Mouse (Mus musculus) heart, postnatal 0 days (tissue): ENCODE measurements at regions not wholly inside any gene's neighbourhood (a gene's known extent, or its start where the extent isn't known, plus 50 kb on each side); places are given as distances from the start of the nearest gene placed in this dataset.

Source experiments
- ATAC-seq: fragments of 200-750 bp; cut with Nextera tagmentation; 2 replicates; pipeline ENCODE4 v1.8.0; 2017; ENCODE audit warnings: low read depth, moderate number of reproducible peaks, moderate library complexity; ENCODE audit not compliant: insufficient read depth
- DNase-seq: peaks from one replicate; pipeline ENCODE4 v3.0.0-alpha.2; 2016; ENCODE audit warnings: low spot score
- H3K27ac ChIP-seq: fragments of 300-500 bp; sonication (generic); 2 replicates; pipeline ENCODE4 v1.5.1; 2014; ENCODE audit warnings: low read depth, mild to moderate bottlenecking
- H3K27me3 ChIP-seq: fragments of 300-500 bp; sonication (generic); 2 replicates; pipeline ENCODE4 v1.6.1; 2014; ENCODE audit warnings: low read length, mixed read lengths; ENCODE audit not compliant: control insufficient read depth, insufficient read depth
- H3K36me3 ChIP-seq: fragments of 300-500 bp; sonication (generic); replicated peaks from 2 replicates; pipeline ENCODE4 v1.6.1; 2014; ENCODE audit warnings: low read length, mixed read lengths; ENCODE audit not compliant: control insufficient read depth, insufficient read depth
- H3K4me1 ChIP-seq: fragments of 300-500 bp; sonication (generic); 2 replicates; pipeline ENCODE4 v1.6.1; 2014; ENCODE audit warnings: antibody characterized with exemption; ENCODE audit not compliant: control insufficient read depth, insufficient read depth
- H3K4me2 ChIP-seq: fragments of 300-500 bp; sonication (generic); 2 replicates; pipeline ENCODE4 v1.6.1; 2014; ENCODE audit warnings: low read depth, mild to moderate bottlenecking, low read length, moderate library complexity
- H3K4me3 ChIP-seq: fragments of 300-500 bp; sonication (generic); 2 replicates; pipeline ENCODE4 v1.5.1; 2014; ENCODE audit warnings: low read depth, low read length
- H3K9ac ChIP-seq: fragments of 300-500 bp; sonication (generic); replicated peaks from 2 replicates; pipeline ENCODE4 v1.6.1; 2014; ENCODE audit warnings: low read depth, low read length, mixed read lengths
- H3K9me3 ChIP-seq: fragments of 300-500 bp; sonication (generic); replicated peaks from 2 replicates; pipeline ENCODE4 v1.6.1; 2016; ENCODE audit warnings: low read length; ENCODE audit not compliant: control insufficient read depth
- CTCF ChIP-seq: IDR thresholded peaks from 2 replicates; pipeline ENCODE4 v1.5.1; 2016; ENCODE audit warnings: antibody characterized with exemption, control low read depth, low read depth
- EP300 ChIP-seq: IDR thresholded peaks from 2 replicates; pipeline ENCODE4 v1.6.1; 2016; ENCODE audit warnings: antibody characterized with exemption, low read depth
- WGBS: fragments of 180-500 bp; shearing (Covaris S2); extraction: QIAGEN DNeasy Blood & Tissue Kit; methylation state at CpG from one replicate; pipeline ENCODE4 v1.1.7; 2014; 5-methylcytosine and 5-hydroxymethylcytosine counted together

- Histone ChIP-seq H3K27me3 (0 out of 2 replicates have a peak, but pooled peaks cover 6% of the 10 kb centered on the region), H3K4me2 (no peak overlapping the region), H3K4me1 (no peaks in the 10 kb centered on the region), H3K9ac (no peak overlapping the region), H3K27ac (no peak overlapping the region), H3K4me3 (no peak overlapping the region), H3K9me3 (no peaks in the 10 kb centered on the region), H3K36me3 (no peaks in the 10 kb centered on the region)
- 53% methylated on average over 4 of the region's 4 CpGs for WGBS
- DNase-seq (no peak), ATAC-seq (no peak)
- TF ChIP-seq CTCF: no peak
- TF ChIP-seq EP300: no peak
These were observed 346.1 kb downstream of the Ptpru start for GRCm38 (mm10) chr4:131491960-131492359.

- WGBS: 37% methylated on average over 4 of the region's 4 CpGs
- no peak for ATAC-seq
- H3K36me3 ChIP-seq: no peaks in the 10 kb centered on the region
- no peak overlapping the region for H3K9ac ChIP-seq
- no peak overlapping the region for H3K27ac ChIP-seq
- TF ChIP-seq CTCF (no peak), EP300 (no peak)
- no peak overlapping the region for H3K4me2 ChIP-seq
- H3K4me3 ChIP-seq: no peak overlapping the region
- H3K9me3 ChIP-seq: no peaks in the 10 kb centered on the region
- H3K27me3 ChIP-seq: 0 out of 2 replicates have a peak, but pooled peaks cover 6% of the 10 kb centered on the region
- DNase-seq: no peak
- no peaks in the 10 kb centered on the region for H3K4me1 ChIP-seq
These were observed 344.4 kb downstream of the Ptpru start for GRCm38 (mm10) chr4:131493726-131494125.

- no peaks in the 10 kb centered on the region for H3K9me3 ChIP-seq
- no peak overlapping the region for H3K4me2 ChIP-seq
- H3K9ac ChIP-seq: no peak overlapping the region
- no peaks in the 10 kb centered on the region for H3K4me1 ChIP-seq
- H3K4me3 ChIP-seq: no peak overlapping the region
- TF ChIP-seq EP300 (no peak), CTCF (no peak)
- 0 out of 2 replicates have a peak, but pooled peaks cover 2% of the 10 kb centered on the region for H3K27me3 ChIP-seq
- no peak overlapping the region for H3K27ac ChIP-seq
- 59% methylated on average over 5 of the region's 5 CpGs for WGBS
- DNase-seq (no peak), ATAC-seq (no peak)
- no peaks in the 10 kb centered on the region for H3K36me3 ChIP-seq
These were observed 341.2 kb downstream of the Ptpru start for GRCm38 (mm10) chr4:131496900-131497299.

GRCm38 (mm10) chr4:131500928-131501650 is 337.0 kb downstream of the Ptpru start:
- 70% methylated on average over 10 of the region's 10 CpGs for WGBS
- H3K4me2 ChIP-seq: no peak overlapping the region
- no peaks in the 10 kb centered on the region for H3K36me3 ChIP-seq
- H3K4me3 ChIP-seq: no peak overlapping the region
- H3K9ac ChIP-seq: no peak overlapping the region
- H3K27ac ChIP-seq: no peak overlapping the region
- H3K27me3 ChIP-seq: no peaks in the 10 kb centered on the region
- no peaks in the 10 kb centered on the region for H3K4me1 ChIP-seq
- DNase-seq: no peak
- TF ChIP-seq CTCF (no peak), EP300 (no peak)
- H3K9me3 ChIP-seq: no peaks in the 10 kb centered on the region
- no peak for ATAC-seq

GRCm38 (mm10) chr4:131508154-131508553 is 329.9 kb downstream of the Ptpru start:
- DNase-seq (no peak), ATAC-seq (no peak)
- TF ChIP-seq CTCF (no peak), EP300 (no peak)
- Histone ChIP-seq H3K27me3 (no peaks in the 10 kb centered on the region), H3K27ac (no peak overlapping the region), H3K9me3 (no peaks in the 10 kb centered on the region), H3K9ac (no peak overlapping the region), H3K4me1 (no peaks in the 10 kb centered on the region), H3K36me3 (no peaks in the 10 kb centered on the region), H3K4me3 (no peak overlapping the region), H3K4me2 (no peak overlapping the region)
- 48% methylated on average over 7 of the region's 7 CpGs for WGBS

GRCm38 (mm10) chr4:131511586-131511985 is 326.5 kb downstream of the Ptpru start:
- no peak overlapping the region for H3K27ac ChIP-seq
- 65% methylated on average over 3 of the region's 3 CpGs for WGBS
- H3K9ac ChIP-seq: no peak overlapping the region
- no peaks in the 10 kb centered on the region for H3K4me1 ChIP-seq
- H3K4me2 ChIP-seq: no peak overlapping the region
- 0 out of 2 replicates have a peak, but pooled peaks cover 4% of the 10 kb centered on the region for H3K27me3 ChIP-seq
- DNase-seq (no peak), ATAC-seq (no peak)
- H3K9me3 ChIP-seq: no peaks in the 10 kb centered on the region
- H3K36me3 ChIP-seq: no peaks in the 10 kb centered on the region
- H3K4me3 ChIP-seq: no peak overlapping the region
- TF ChIP-seq EP300: no peak
- TF ChIP-seq CTCF: no peak
